Mouse (Mus musculus): ENCODE measurements around the gene Kcnk16.

DNA sequence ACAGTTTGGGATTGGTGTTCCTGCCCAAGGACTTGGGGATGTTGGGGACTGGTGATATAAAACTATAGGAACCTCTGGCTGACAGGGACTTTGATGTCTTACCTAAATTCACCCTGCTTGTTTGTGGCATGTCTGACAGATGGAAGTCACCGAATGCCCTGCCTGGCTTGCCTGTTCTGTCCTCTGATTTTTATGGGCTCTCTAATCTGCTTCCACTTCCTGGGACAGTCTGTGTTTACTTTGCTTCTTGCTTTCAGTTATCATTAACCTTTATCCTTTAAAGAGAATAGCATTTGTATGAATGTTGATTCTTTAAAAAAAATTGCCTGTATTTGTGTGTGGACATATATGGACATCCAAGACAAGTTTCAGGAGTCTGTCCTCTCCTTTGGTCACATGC, 46.1 kb upstream of the Kcnk16 start:
- TF ChIP-seq MYOG (IDR thresholded peaks at IDR 0.05; ENCODE audit: control insufficient read depth, extremely low read depth, insufficient read length) (no peak), CTCF (IDR thresholded peaks at IDR 0.05; ENCODE audit: control insufficient read depth, insufficient read depth, insufficient read length) (no peak), USF1 (IDR thresholded peaks at IDR 0.05; ENCODE audit: low read depth) (no peak)

Measured in C2C12 (cell line).